Mouse (Mus musculus) CH12.LX (cell line): Measurements from ENCODE around the gene Samd13.

Experiments used
- MXI1 ChIP-seq: IDR thresholded peaks from 2 replicates; pipeline ENCODE4 v1.6.1; 2011; ENCODE audit warnings: mild to moderate bottlenecking, low read depth, low read length, improper control_type of control experiment
- POLR2A ChIP-seq: IDR thresholded peaks from 2 replicates; pipeline ENCODE4 v1.6.1; 2011; ENCODE audit warnings: low read depth, mild to moderate bottlenecking, improper control_type of control experiment, low read length
- USF1 ChIP-seq: IDR thresholded peaks from 2 replicates; pipeline ENCODE4 v1.6.1; 2014; ENCODE audit warnings: low read depth, mild to moderate bottlenecking, inconsistent platforms, low read length, improper control_type of control experiment

DNA sequence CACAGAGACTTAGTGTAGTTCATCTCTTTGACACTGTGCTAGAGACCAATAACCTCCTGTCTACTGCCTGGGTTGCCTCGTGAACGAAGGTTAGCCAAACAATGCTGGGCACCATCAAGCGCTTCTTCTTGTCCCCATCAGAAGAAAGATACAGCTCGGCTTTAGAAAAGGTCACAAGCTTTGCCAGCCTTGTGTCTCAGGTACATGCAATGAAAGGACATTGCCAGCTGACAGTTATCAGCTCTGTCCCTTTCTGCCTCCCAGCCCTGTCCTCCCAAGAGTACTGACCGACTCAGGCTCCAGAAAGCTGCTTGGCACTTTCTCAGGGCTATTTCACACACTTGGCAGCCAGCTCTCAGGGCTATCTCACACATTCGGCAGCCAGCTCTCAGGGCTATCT, 90.0 kb downstream of the Samd13 start:
- no peak for TF ChIP-seq POLR2A
- TF ChIP-seq USF1 = no peak
- no peak for TF ChIP-seq MXI1
